Mouse (Mus musculus) small intestine, adult 2 months (tissue): ENCODE measurements around the gene Aunip.

Source experiments
- CTCF ChIP-seq: fragments of 200-500 bp; IDR thresholded peaks from 2 replicates; pipeline ENCODE4 v1.5.1; 2012; ENCODE audit warnings: low read depth, mild to moderate bottlenecking, control low read depth, inconsistent platforms, low read length, moderate library complexity, mixed read lengths; ENCODE audit not compliant: insufficient replicate concordance, insufficient read length; ENCODE audit errors: extremely low read depth
- POLR2A ChIP-seq: fragments of 200-500 bp; IDR thresholded peaks from 2 replicates; pipeline ENCODE4 v1.6.1; 2012; ENCODE audit warnings: low read depth, mild to moderate bottlenecking, control low read depth, inconsistent platforms, low read length, moderate library complexity

- no peak for TF ChIP-seq POLR2A
- TF ChIP-seq CTCF, result no peak
Observed at GRCm38 (mm10) chr4:134510845-134511411, at the start of gene Aunip.
